Mouse (Mus musculus) c-Kit-negative CD71-positive TER-119-positive erythroid progenitor cells, embryonic 14.5 days (primary cell): ENCODE measurements around the gene Il27ra.
"Not testable (repeated sequence)": the region's sequence is repeated elsewhere in the genome, so short reads cannot be mapped to it uniquely, and the experiment has no call there.

Experiments
- DNase-seq: peaks from one replicate; pipeline ENCODE4 v3.0.0-alpha.2; 2013; ENCODE audit warnings: low read depth, low spot score

Il27ra gene

DNA sequence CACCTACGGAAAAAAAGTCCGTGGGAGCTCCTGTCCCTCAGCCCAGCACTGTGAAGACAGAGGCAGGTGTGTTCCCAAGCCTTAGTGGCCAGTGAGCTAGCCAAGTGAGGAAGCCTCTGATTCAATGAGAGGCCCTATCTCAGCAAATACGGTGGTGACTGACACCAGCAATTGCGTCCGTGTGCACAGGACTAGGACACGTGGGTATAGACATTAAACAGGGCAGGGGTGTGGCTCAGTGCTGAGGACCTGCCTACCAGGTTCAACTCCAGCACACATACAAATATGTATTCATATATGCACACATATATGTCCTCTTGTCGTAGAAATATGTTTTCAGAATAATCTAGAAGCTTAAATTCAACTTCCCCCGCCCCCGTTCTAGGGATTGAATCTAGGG, 22.7 kb downstream of the Il27ra start:
- no peak for DNase-seq

DNA sequence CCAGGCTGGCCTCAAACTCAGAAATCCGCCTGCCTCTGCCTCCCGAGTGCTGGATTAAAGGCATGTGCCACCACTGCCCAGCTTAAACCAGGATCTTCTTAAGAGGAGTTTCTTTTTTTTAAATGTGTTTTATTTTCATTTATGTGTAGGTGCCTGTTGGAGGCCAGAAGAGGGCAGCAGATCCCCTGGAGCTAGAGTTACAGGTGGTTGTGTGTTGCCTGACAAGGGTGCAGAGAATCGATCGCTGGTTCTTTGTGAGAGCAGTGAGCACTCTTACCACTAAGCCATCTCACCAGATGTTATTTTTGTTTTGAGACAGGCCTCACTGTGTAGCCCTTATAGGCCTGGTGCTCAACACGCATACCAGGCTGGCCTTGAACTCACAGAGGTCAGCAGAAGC, 26.6 kb downstream of the Il27ra start:
- DNase-seq, result no peak

GRCm38 (mm10) chr8:84012499-84013165, 29.8 kb downstream of the Il27ra start:
- no peak for DNase-seq

- no peak for DNase-seq
These were observed 30.5 kb downstream of the Il27ra start, which contains the start of gene 2210011C24Rik for GRCm38 (mm10) chr8:84011705-84012498. Gene 2210011C24Rik (minus strand): TSS chr8:84012171.

GRCm38 (mm10) chr8:84010625-84011611, 31.5 kb downstream of the Il27ra start:
- no peak for DNase-seq

DNA sequence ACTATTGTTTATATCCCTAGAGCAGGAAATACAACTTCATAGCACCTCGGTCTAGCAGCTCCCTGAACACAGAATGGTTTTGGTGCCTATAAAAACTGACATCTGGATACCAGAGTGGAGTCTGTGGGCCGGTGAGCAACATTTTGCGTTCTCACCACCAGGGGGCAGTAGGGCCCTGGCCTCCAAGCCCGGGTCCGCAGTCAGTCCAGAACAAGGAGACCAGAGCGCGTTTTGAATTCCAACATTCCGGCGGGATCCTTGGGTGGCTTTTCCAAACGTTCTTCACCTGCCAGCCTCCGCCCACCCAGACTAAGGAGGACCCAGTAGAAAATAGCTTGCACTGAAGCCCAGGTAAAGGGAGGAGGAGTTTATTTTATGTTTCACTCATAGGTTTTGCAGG, 32.5 kb downstream of the Il27ra start:
- peak; percentile 54 for DNase-seq

DNA sequence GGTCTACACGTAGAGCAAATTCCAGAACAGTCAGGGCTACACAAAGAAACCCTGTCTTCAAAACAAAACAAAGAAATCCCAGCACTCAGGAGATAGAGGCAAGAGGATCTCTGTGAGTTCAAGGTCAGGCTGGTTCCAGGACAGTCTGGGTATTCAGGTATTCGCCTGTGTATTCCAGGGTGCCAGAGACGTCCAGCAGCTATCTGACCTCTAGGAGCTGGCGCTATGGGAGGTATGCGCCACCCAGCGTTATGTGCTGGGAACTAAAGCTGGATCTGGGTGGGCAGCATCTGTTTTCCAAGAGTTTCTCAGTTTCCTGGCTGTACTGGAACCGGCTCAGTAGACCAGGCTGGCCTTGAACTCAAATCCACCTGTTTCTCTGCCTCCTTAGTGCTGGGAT, 34.0 kb downstream of the Il27ra start:
- DNase-seq, result no peak

GRCm38 (mm10) chr8:84005502-84005901, 36.9 kb downstream of the Il27ra start:
- not testable (repeated sequence) for DNase-seq

DNA sequence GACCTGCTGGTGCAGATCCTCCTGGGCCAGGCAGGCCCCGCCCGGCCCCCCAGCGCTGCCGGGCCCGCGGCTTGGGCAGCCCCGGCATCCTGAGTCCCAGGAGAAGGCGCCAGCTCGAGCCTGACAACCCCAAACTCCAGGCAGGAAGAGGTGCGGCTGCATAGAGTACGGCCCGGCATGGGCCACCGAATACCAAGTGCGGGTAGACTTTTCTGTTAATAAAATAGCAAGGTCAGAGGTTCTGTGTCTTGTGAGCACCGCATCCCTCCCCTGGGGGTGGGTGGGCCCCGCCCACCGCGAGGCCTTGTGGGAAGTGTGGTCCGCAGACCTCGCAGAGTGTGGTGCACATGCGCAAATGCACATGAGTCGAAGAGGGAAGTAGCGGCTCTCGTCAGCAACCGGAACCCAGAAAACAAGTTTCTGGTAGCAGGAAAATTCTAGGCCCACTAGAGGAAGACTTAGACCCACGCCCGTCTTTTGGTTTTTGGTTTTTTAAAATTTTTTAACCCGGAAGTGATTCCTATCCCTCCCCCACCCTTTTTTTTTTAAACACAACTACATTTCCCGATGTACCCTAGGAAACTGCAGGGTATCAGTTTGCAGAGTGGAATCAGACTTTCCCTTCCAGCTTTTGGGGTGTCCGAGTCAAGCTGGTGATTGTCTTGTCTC, 37.7 kb downstream of the Il27ra start:
- peak; percentile 75 for DNase-seq

GRCm38 (mm10) chr8:84003612-84004246, 38.7 kb downstream of the Il27ra start:
- no peak for DNase-seq

DNA sequence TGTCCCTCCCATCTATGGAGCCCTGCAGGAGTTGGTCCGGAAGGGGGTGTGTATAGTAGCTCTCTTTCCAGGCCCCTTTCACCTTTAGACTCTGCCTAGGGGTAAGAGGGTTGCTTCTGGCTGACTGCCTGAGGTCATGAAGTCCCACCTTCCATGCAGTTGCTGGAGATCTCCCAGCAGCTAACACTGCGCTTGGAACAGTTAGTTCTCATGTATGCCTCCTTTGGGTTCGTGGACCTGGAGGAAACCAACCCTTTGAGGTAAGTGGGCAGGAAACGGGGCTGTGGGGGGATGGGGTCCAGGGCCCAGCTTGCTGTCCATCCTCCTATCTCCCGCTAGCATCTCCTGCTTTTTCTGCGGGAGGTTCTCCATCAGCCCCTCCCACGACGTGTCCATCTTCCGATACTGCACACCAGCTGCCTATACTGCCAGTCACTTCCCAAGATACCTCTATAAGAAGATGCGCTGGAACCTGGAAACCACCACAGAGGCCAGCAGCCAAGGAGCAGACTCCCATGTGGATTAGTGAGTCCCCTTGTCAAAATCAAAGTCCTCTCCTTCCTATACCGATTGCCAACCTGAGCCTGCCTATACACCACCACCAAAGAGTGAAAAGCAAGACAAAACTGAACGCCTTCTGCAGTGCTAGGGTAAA, 39.3 kb downstream of the Il27ra start:
- DNase-seq, result no peak

GRCm38 (mm10) chr8:84001281-84002000, 40.9 kb downstream of the Il27ra start, which contains the start of gene 1700067K01Rik:
Gene 1700067K01Rik (plus strand): TSS chr8:84001502.
- no peak for DNase-seq

DNA sequence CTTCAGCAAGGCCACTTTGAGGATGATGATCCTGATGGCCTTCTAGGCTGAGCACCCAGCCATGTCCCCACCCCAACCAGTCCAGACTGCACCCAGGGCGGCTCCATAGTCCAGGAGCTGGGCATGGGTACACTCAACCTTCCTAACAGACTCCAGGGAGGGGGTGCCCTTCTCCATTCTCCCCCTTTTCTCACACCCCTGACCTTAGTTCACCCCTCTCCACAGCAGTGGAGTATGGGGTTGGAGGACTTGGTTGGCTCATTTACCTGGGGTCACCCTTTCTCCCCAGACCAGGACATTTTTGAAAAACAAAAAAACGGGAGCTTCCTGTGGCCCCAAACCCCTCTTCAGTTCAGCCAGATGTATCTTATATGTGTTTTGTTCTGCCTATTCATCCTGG, 42.6 kb downstream of the Il27ra start:
- no peak for DNase-seq

- no peak for DNase-seq
These were observed 43.2 kb downstream of the Il27ra start for GRCm38 (mm10) chr8:83999057-83999705.

DNA sequence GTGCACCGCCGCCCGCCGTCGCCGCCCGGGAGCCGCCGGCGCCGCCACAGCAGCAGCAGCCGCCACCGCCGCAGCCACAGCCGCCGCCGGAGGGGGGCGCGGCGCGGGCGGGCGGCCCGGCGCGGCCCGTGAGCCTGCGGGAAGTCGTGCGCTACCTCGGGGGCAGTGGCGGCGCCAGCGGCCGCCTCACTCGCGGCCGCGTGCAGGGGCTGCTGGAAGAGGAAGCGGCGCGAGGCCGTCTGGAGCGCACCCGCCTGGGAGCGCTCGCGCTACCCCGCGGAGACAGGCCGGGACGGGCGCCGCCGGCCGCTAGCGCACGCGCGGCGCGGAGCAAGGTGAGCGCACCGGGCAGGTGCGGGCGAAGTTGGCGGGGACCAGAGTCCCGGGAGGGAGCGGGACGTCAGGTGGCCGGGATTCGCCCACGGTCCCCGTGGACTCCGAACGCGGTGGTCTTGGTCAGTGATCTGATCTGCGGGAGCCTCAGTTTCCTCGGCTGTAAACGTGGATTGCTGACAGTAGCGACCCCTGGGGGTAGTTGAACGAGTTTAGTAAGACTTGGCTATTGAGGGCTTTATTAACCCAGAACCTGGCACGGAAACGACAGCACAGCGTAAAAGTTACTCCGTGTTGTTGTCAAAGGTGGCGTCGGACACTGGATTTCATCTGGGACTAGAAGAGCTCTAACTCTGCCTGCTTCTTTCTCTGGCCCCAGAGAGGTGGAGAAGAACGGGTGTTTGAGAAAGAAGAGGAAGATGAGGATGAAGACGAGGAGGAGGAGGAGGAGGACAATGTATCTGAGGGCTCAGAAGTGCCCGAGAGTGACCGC, 43.9 kb downstream of the Il27ra start:
- peak; percentile 47 for DNase-seq

- DNase-seq, result peak; percentile 44
These were observed 44.8 kb downstream of the Il27ra start, which contains the start of gene Samd1 for GRCm38 (mm10) chr8:83997511-83998141. Gene Samd1 (plus strand): TSS chr8:83997672.
